Mouse (Mus musculus) limb, embryonic 12.5 days (tissue): ENCODE measurements at regions not wholly inside any gene's neighbourhood (a gene's known extent, or its start where the extent isn't known, plus 50 kb on each side); places are given as distances from the start of the nearest gene placed in this dataset.
"Not testable (repeated sequence)": the region's sequence is repeated elsewhere in the genome, so short reads cannot be mapped to it uniquely, and the experiment has no call there.

Experiments
- ATAC-seq: fragments of 200-750 bp; cut with Nextera tagmentation; 2 replicates; pipeline ENCODE4 v1.8.0; 2017; ENCODE audit warnings: low read depth, moderate TSS enrichment; ENCODE audit not compliant: insufficient number of reproducible peaks, insufficient read depth, low FRiP score, low TSS enrichment
- H3K27ac ChIP-seq: fragments of 300-500 bp; sonication (generic); 2 replicates; pipeline ENCODE4 v1.5.1; 2016; ENCODE audit warnings: mild to moderate bottlenecking, moderate library complexity
- H3K27me3 ChIP-seq: fragments of 300-500 bp; sonication (generic); 2 replicates; pipeline ENCODE4 v1.6.1; 2016; ENCODE audit warnings: mild to moderate bottlenecking, moderate library complexity
- H3K36me3 ChIP-seq: fragments of 300-500 bp; sonication (generic); 2 replicates; pipeline ENCODE4 v1.6.1; 2016; ENCODE audit warnings: mild to moderate bottlenecking, moderate library complexity
- H3K4me1 ChIP-seq: fragments of 300-500 bp; sonication (generic); replicated peaks from 2 replicates; pipeline ENCODE4 v1.6.1; 2016
- H3K4me2 ChIP-seq: fragments of 300-500 bp; sonication (generic); 2 replicates; pipeline ENCODE4 v1.6.1; 2016; ENCODE audit warnings: mild to moderate bottlenecking, moderate library complexity
- H3K4me3 ChIP-seq: fragments of 300-500 bp; sonication (generic); replicated peaks from 2 replicates; pipeline ENCODE4 v1.5.1; 2016; ENCODE audit warnings: mild to moderate bottlenecking
- H3K9ac ChIP-seq: fragments of 300-500 bp; sonication (generic); replicated peaks from 2 replicates; pipeline ENCODE4 v1.6.1; 2016; ENCODE audit warnings: mild to moderate bottlenecking, moderate library complexity
- H3K9me3 ChIP-seq: fragments of 300-500 bp; sonication (generic); 2 replicates; pipeline ENCODE4 v1.6.1; 2016; ENCODE audit warnings: mild to moderate bottlenecking, moderate library complexity
- WGBS: fragments of 180-500 bp; shearing (Covaris S2); methylation state at CpG from one replicate; pipeline ENCODE4 v1.1.7; 2016; 5-methylcytosine and 5-hydroxymethylcytosine counted together

DNA sequence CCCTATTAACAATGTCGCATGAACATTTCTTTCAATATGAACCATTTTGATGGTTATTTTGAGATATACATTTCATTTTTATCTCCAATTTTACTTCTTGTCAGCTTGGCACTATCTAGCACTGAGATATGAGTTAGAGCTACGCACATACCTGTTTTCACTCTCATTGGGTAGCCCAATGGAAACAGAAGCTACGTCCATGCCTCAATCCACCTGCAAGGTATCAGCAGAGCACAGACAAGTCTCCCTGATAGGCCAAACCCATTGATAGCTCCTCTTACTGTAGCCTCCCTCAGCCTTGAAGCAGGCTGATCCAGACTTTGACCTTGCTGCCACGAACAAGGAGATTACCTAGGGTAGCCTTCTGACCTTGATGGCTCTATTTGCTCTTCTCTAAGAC, 582.4 kb upstream of the Mms22l start:
- WGBS, result 81% methylated on average over 4 of the region's 4 CpGs
- H3K27me3 ChIP-seq, result no peaks in the 10 kb centered on the region
- no peak overlapping the region for H3K9ac ChIP-seq
- H3K4me1 ChIP-seq, result no peaks in the 10 kb centered on the region
- no peaks in the 10 kb centered on the region for H3K9me3 ChIP-seq
- no peak for ATAC-seq
- H3K27ac ChIP-seq, result no peak overlapping the region
- no peak overlapping the region for H3K4me2 ChIP-seq
- H3K4me3 ChIP-seq, result no peak overlapping the region
- H3K36me3 ChIP-seq, result no peaks in the 10 kb centered on the region

DNA sequence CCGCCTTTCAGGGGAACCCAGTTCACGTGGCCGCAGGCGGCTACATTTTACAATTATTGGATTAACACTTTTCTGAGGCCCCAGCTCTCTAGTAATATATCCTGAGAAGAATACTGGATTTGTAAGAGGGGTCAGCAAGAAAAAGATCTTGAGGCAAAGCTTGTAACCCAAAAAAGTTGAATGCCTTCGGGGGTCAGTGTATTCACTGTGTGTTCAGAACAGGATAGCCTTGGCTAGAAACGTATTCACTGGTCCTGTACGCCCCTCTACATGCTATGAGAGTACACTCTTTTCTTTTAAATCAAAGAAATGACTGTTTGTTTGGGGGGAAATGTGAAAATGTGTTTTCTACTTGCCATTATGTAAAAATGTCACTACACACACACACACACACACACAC, 581.8 kb upstream of the Mms22l start:
- H3K27ac ChIP-seq, result no peak overlapping the region
- H3K9me3 ChIP-seq, result no peaks in the 10 kb centered on the region
- H3K27me3 ChIP-seq, result no peaks in the 10 kb centered on the region
- WGBS, result 82% methylated on average over 7 of the region's 7 CpGs
- no peaks in the 10 kb centered on the region for H3K36me3 ChIP-seq
- H3K4me3 ChIP-seq, result no peak overlapping the region
- H3K4me1 ChIP-seq, result no peaks in the 10 kb centered on the region
- no peak overlapping the region for H3K4me2 ChIP-seq
- no peak for ATAC-seq
- no peak overlapping the region for H3K9ac ChIP-seq

DNA sequence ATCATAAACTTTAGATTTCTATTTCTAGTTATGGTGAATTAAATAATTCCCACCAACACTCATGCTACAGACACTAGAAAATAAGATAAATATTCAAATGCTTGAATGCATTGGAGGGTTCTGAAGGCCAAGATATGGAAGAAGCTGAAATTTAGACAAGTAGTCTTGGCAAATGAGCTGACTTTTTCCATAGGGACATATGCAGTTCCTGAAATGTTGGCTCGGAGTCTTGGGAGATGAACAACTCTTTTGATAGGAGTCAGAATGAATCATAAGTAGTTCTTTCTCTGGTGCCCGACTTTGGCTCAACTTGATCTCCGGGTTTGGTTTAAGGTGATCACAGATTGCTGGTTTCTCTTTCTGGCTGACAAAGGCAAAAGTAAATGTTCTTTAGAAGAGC, 574.7 kb upstream of the Mms22l start:
- Histone ChIP-seq H3K4me2 (no peak overlapping the region), H3K27me3 (no peaks in the 10 kb centered on the region), H3K27ac (no peak overlapping the region), H3K9ac (no peak overlapping the region), H3K36me3 (no peaks in the 10 kb centered on the region), H3K4me1 (no peaks in the 10 kb centered on the region), H3K9me3 (no peaks in the 10 kb centered on the region), H3K4me3 (no peak overlapping the region)
- WGBS, result 88% methylated on average over 3 of the region's 3 CpGs
- no peak for ATAC-seq

DNA sequence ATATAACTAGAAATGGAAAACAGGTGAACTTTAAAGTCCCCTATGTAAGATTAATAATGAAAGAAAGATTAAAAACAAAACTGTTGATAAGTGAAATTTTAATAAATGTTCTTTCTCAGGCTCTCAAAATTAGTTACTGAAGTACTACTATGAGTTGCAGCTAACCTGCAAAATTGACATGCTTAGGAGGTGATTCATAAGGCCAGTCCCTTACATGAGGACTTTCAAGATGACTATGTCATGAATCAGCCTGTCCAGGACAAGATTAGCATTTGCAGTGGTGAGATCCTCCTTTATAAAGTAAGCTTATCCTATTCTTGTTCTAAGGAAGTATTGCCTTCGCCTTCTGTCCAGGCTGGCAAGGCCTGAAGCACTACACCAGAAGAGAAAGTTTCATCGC, 542.1 kb upstream of the Mms22l start:
- no peak overlapping the region for H3K4me2 ChIP-seq
- no peak overlapping the region for H3K4me3 ChIP-seq
- H3K9ac ChIP-seq, result no peak overlapping the region
- WGBS, result 83% methylated on average over 2 of the region's 2 CpGs
- H3K36me3 ChIP-seq, result no peaks in the 10 kb centered on the region
- no peak for ATAC-seq
- H3K9me3 ChIP-seq, result no peaks in the 10 kb centered on the region
- H3K4me1 ChIP-seq, result no peaks in the 10 kb centered on the region
- H3K27ac ChIP-seq, result no peak overlapping the region
- no peaks in the 10 kb centered on the region for H3K27me3 ChIP-seq

DNA sequence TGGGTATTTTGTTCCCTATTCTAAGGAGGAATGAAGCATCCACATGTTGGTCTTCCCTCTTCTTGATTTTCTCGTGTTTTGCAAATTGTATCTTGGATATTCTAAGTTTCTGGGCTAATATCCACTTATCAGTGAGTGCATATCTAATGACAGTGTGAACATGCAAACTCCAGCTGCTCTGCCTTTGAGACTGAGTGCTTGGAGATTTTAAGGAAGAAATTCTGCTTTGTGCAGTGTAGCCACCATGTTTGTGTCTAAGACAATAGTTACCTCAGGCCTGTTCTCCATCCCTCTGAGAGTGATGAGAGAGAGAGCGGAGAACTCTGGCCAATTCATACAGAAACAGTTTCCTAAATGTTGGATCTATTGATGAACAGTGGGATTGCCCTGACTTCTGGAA, 514.1 kb upstream of the Mms22l start:
- ATAC-seq, H3K27ac ChIP-seq: not testable (repeated sequence)

DNA sequence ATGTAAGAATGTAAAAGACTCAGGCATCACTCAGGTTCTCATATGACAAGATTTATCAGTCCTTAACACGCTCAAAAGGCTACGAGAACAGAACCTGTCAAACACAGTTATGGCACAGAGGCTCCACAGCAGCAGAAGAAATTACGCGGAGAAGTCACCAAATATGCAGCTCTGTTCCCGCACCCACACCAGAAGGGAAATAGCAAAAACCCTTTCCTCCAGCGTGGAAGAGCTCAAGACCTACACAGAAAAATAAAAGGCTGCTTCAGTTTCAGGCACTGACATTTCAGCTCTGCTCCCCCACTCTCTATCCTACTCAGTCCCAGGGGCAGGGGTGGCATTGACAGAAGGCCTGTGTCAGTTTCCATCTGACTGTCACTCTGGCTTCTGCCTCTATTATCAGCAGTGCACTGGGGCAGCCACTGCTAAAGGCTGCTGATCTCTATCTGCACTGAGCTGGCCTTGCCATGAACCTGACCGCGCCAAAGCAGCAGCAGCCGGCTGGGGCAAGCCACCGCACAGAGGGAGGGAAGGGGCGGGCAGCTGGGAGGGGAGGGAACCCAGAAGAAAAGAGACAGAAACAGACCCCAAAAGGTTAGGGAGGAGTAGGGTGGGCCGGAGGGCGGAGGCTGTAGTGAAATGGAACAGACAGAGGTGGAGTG, 513.3 kb upstream of the Mms22l start:
- H3K9me3 ChIP-seq, result no peaks in the 10 kb centered on the region
- H3K4me1 ChIP-seq, result 0 out of 2 replicates have a peak, but pooled peaks cover 7% of the 10 kb centered on the region
- H3K4me2 ChIP-seq, result peak overlapping the region; percentile 47
- ATAC-seq, result peak; percentile 66; the same call in 1 of the 2 replicates
- no peak overlapping the region for H3K27ac ChIP-seq
- H3K27me3 ChIP-seq, result no peaks in the 10 kb centered on the region
- H3K36me3 ChIP-seq, result no peaks in the 10 kb centered on the region
- H3K9ac ChIP-seq, result 0 out of 2 replicates have a peak overlapping the region, but pooled peaks have one; percentile 12
- WGBS, result 37% methylated on average over 13 of the region's 13 CpGs
- H3K4me3 ChIP-seq, result no peak overlapping the region; the same call in 1 of the 2 replicates

More for the DNA sequence above, 514.1 kb upstream of the Mms22l start:
- H3K4me1 ChIP-seq, H3K36me3 ChIP-seq, H3K4me2 ChIP-seq, H3K9ac ChIP-seq, H3K4me3 ChIP-seq, H3K27me3 ChIP-seq, H3K9me3 ChIP-seq: not testable (repeated sequence)
- 88% methylated on average over 2 of the region's 2 CpGs for WGBS

DNA sequence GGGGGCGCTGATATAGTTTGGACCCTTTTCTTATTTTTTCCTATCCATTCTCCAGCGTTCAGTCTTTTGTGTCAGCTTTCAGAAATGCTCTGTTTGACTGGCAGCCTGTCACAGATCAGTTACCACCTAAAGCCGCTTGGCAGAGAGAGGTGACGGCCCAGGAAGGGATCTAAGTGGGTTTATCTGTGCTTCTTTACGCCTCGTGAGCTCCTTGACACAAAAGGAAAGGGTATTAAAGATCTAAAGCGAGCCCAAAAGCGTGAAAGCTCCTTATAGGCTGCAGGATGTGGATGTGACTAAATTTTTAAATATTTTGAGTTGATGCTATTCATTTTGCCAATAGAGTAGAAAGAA, 512.8 kb upstream of the Mms22l start:
- no peaks in the 10 kb centered on the region for H3K9me3 ChIP-seq
- no peaks in the 10 kb centered on the region for H3K36me3 ChIP-seq
- no peak overlapping the region; the same call in 1 of the 2 replicates for H3K4me3 ChIP-seq
- peak overlapping the region; percentile 47 for H3K4me2 ChIP-seq
- WGBS, result 17% methylated on average over 8 of the region's 8 CpGs
- no peak overlapping the region for H3K27ac ChIP-seq
- no peaks in the 10 kb centered on the region for H3K27me3 ChIP-seq
- ATAC-seq, result no peak
- H3K4me1 ChIP-seq, result 0 out of 2 replicates have a peak, but pooled peaks cover 7% of the 10 kb centered on the region
- 0 out of 2 replicates have a peak overlapping the region, but pooled peaks have one; percentile 12 for H3K9ac ChIP-seq

DNA sequence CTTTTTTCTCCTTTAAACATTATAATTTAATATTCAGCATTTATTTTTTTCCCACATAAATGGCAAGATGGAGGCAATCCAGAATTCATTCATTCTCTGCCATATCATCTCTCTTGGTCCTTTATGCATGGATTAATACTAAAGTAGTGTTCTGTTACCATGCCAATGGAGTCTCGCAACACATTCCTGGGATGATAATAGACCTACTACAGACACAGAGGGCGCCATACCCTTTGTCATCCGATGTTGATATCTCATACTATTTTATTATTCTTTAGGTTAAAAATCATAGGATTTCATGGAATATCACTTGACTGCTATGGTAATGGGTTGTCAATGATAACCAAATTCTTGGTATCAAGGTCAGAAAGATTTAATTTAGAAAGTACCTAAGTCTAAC, 512.2 kb upstream of the Mms22l start:
- Histone ChIP-seq H3K9ac (no peak overlapping the region), H3K4me1 (0 out of 2 replicates have a peak, but pooled peaks cover 7% of the 10 kb centered on the region), H3K27ac (no peak overlapping the region), H3K9me3 (no peaks in the 10 kb centered on the region), H3K4me2 (no peak overlapping the region), H3K27me3 (no peaks in the 10 kb centered on the region), H3K36me3 (no peaks in the 10 kb centered on the region), H3K4me3 (no peak overlapping the region)
- 84% methylated on average over 3 of the region's 3 CpGs for WGBS
- no peak for ATAC-seq

DNA sequence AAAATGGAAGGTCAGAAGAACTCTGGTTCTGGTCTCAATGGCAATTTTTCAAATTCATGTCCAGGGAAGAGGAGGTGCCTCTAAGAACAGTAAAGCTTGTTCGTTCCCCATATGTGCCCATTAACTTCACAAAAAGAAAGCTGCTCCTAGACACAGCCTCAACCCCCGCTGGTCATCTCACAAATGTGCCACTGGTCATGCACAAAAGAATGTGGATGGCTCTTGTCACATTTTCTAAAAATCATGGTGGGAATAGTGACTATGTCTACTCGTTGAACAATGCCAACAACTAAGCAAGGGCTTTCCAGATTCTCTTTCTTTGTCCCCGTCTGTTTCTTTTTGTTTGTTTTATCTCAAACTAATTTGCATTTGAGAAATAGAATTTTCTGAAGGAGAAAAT, 510.3 kb upstream of the Mms22l start:
- no peaks in the 10 kb centered on the region for H3K36me3 ChIP-seq
- H3K9me3 ChIP-seq, result no peaks in the 10 kb centered on the region
- H3K4me1 ChIP-seq, result 0 out of 2 replicates have a peak, but pooled peaks cover 7% of the 10 kb centered on the region
- no peak overlapping the region for H3K9ac ChIP-seq
- ATAC-seq, result no peak
- WGBS, result 81% methylated on average over 4 of the region's 4 CpGs
- no peak overlapping the region for H3K4me2 ChIP-seq
- no peak overlapping the region for H3K4me3 ChIP-seq
- no peak overlapping the region for H3K27ac ChIP-seq
- H3K27me3 ChIP-seq, result no peaks in the 10 kb centered on the region

DNA sequence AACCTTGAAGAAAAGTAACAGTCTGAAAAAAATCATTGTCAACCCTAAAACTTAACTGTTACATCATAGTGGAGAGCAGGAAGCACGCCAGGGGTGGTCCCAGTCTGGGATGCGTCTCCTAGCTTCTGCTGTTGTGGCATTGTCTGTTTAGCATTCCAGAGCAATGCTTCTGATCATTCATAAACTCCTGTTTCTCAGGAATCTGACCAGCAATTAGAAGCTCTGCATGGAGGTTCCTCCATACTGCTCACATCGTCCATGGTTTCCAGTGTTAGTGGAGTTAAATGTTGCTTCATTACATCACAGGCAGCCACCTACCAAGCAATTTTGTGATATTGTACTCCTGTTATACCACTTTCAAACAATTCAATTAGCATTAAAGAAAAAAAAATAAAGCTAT, 502.4 kb upstream of the Mms22l start:
- ATAC-seq, result no peak

DNA sequence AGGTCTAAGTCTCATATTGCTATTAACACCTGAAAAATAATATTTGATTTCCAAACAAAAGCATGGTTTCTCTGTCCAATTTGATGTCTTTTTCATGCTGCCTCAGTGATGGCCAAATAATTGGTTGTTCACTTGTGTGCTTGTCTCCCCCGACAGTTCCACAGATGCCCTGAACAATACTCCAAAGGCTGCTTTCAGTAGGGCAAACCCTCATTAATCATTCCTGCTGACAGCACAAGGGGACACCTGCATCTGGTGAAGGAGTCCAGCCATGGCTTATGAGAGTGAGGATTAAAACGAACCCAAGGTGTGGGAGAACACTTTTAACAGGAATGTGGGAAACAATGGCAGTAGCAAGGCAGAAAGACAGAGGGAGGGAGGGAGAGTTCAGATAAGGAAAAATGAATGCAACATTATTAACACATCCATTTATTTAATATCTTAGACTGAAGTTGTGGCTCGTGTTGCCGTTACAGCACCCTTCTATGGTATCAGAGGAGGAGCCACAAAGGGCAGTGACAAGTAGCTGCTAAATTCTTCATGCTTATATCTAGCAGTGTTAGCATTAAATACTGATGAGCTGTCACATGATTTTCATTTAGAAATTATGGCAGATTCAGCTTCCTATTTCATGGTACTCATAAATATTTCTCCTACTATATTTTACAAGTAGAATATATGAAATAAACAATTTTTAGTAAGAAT, 501.8 kb upstream of the Mms22l start:
- no peak overlapping the region for H3K4me3 ChIP-seq
- H3K27me3 ChIP-seq, result no peaks in the 10 kb centered on the region
- H3K9ac ChIP-seq, result no peak overlapping the region
- no peak for ATAC-seq
- H3K36me3 ChIP-seq, result no peaks in the 10 kb centered on the region
- 38% methylated on average over 4 of the region's 4 CpGs for WGBS
- H3K4me2 ChIP-seq, result no peak overlapping the region
- H3K4me1 ChIP-seq, result no peaks in the 10 kb centered on the region
- H3K9me3 ChIP-seq, result no peaks in the 10 kb centered on the region
- H3K27ac ChIP-seq, result no peak overlapping the region

More for the DNA sequence above, 502.4 kb upstream of the Mms22l start:
- Histone ChIP-seq H3K4me3 (no peak overlapping the region), H3K27me3 (no peaks in the 10 kb centered on the region), H3K4me1 (no peaks in the 10 kb centered on the region), H3K9ac (no peak overlapping the region), H3K27ac (no peak overlapping the region), H3K36me3 (no peaks in the 10 kb centered on the region), H3K4me2 (no peak overlapping the region), H3K9me3 (no peaks in the 10 kb centered on the region)
- WGBS, result 66% methylated on average over 3 of the region's 3 CpGs
